Mouse (Mus musculus) ES-CJ7 (cell line): ENCODE results near the gene Wfdc11.
"Not testable (repeated sequence)": the region's sequence is repeated elsewhere in the genome, so short reads cannot be mapped to it uniquely, and the experiment has no call there.

ENCODE experiments used
- DNase-seq: peaks from one replicate; pipeline ENCODE4 v3.0.0; 2011; ENCODE audit warnings: low read depth, low spot score

The Wfdc11 gene

GRCm38 (mm10) chr2:164641129-164641528 lies 32.8 kb downstream of the Wfdc11 start:
- DNase-seq: peak; percentile 69

- no peak for DNase-seq
Measured at GRCm38 (mm10) chr2:164638696-164639095, 35.2 kb downstream of the Wfdc11 start, which contains the start of gene Wfdc16. TSS of gene Wfdc16 (minus strand) at chr2:164638796.

GRCm38 (mm10) chr2:164635266-164635665 lies 38.6 kb downstream of the Wfdc11 start:
- peak; percentile 55 for DNase-seq

GRCm38 (mm10) chr2:164621775-164622174 lies 52.1 kb downstream of the Wfdc11 start:
- DNase-seq: no peak

GRCm38 (mm10) chr2:164619050-164619449 lies 54.8 kb downstream of the Wfdc11 start:
- no peak for DNase-seq

- no peak for DNase-seq
Measured at GRCm38 (mm10) chr2:164615386-164615785, 58.5 kb downstream of the Wfdc11 start.

GRCm38 (mm10) chr2:164613471-164613870 lies 60.4 kb downstream of the Wfdc11 start, which contains the start of the genes Wfdc6b and Wfdc8:
TSS of gene Wfdc6b (plus strand) at chr2:164613522.
TSS of gene Wfdc8 (minus strand) at chr2:164613626.
- DNase-seq: not testable (repeated sequence)
